11 mouse cellular contexts compared by ENCODE assay signal in the genomic region with DNA sequence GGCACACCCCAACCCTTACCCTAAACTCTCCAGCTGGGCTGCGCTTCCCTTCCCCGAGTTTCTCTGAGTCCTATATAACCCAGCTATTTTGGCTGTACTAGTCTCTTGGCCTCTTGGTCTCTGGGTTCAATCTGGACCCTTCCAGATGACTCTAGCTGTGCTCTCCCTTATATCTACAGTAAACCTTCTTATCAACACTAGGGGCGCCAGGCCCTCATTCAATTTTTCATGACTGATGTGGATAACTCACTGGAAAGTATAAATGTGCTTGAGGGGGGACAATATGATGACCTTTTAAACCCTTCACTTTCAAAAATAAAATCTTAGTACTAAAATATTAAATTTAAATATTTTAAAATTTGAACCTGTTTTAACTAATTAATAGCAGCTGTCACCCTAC. TPM values are rescaled to one million over a fixed set of nuclear protein-coding genes. Genes with fewer than 3 reads are reported as not detected.
DNase-seq lines count a peak whose midpoint lies in the region; ATAC-seq and TF ChIP-seq lines count a peak whose summit lies in the region.
"Had no signal": no experiment of that assay in that cellular context is flagged by ENCODE, and none has a peak within 500 bp of the region (broad histone marks: within the 10 kb centered on the region; RNA-seq: fewer than 3 reads in every experiment).

No protein-coding gene starts in this region.

- 59% methylated on average over 3 of the region's 3 CpGs for WGBS in forebrain, postnatal 0 days
- 73% methylated on average over 3 of the region's 3 CpGs for WGBS in forebrain, embryonic 16.5 days
- WGBS in lung, embryonic 14.5 days = 45% methylated on average over 3 of the region's 3 CpGs
- WGBS in lung, adult 2 months = 56% methylated on average over 3 of the region's 3 CpGs
- 73% methylated on average over 3 of the region's 3 CpGs for WGBS in midbrain, postnatal 0 days
- WGBS in forebrain, embryonic 10.5 days = 76% methylated on average over 3 of the region's 3 CpGs

- no peaks in the 10 kb centered on the region for H3K27me3 ChIP-seq in forebrain, postnatal 0 days (ENCODE audit: insufficient read depth, low read length)
- H3K27me3 ChIP-seq in forebrain, embryonic 16.5 days (replicated peaks; ENCODE audit: control insufficient read depth, insufficient read depth, low read length) = no peaks in the 10 kb centered on the region
- no peaks in the 10 kb centered on the region for H3K27me3 ChIP-seq in lung, embryonic 14.5 days (ENCODE audit: insufficient read depth, low read length)
- H3K27me3 ChIP-seq in MEL (ENCODE audit: control insufficient read depth in 1 of 2, insufficient read depth in 2 of 2, low read length in 2 of 2) = no peaks in the 10 kb centered on the region
- no peaks in the 10 kb centered on the region for H3K27me3 ChIP-seq in midbrain, postnatal 0 days (ENCODE audit: insufficient read depth, low read length)
- H3K27me3 ChIP-seq in forebrain, embryonic 10.5 days (ENCODE audit: poor library complexity, severe bottlenecking) = no peaks in the 10 kb centered on the region
- H3K27me3 ChIP-seq: megakaryocyte, embryonic 14.5 days had no signal

- peak; percentile 44; the same call in 1 of the 2 replicates for ATAC-seq in forebrain, postnatal 0 days
- ATAC-seq in forebrain, embryonic 16.5 days = no peak
- no peak for ATAC-seq in lung, embryonic 14.5 days (ENCODE audit: insufficient read depth)
- ATAC-seq in midbrain, postnatal 0 days (ENCODE audit: low FRiP score) = no peak

- no peak overlapping the region for H3K4me2 ChIP-seq in forebrain, postnatal 0 days (ENCODE audit: low read depth)
- H3K4me2 ChIP-seq in forebrain, embryonic 16.5 days (ENCODE audit: low read length) = no peak overlapping the region
- H3K4me2 ChIP-seq in lung, embryonic 14.5 days = no peak overlapping the region
- H3K4me2 ChIP-seq in midbrain, postnatal 0 days (ENCODE audit: low read depth, low read length, poor library complexity, severe bottlenecking) = no peak overlapping the region

- no peak overlapping the region for H3K9ac ChIP-seq in forebrain, postnatal 0 days
- no peak overlapping the region for H3K9ac ChIP-seq in forebrain, embryonic 16.5 days (replicated peaks; ENCODE audit: low read depth, low read length)
- H3K9ac ChIP-seq in lung, embryonic 14.5 days = no peak overlapping the region
- no peak overlapping the region for H3K9ac ChIP-seq in MEL (ENCODE audit: control insufficient read depth, low read depth, low read length, poor library complexity, severe bottlenecking)
- H3K9ac ChIP-seq in midbrain, postnatal 0 days (replicated peaks; ENCODE audit: low read length, poor library complexity, severe bottlenecking) = no peak overlapping the region

- no peak overlapping the region for H3K4me3 ChIP-seq in forebrain, postnatal 0 days (ENCODE audit: low read depth, low read length)
- no peak overlapping the region for H3K4me3 ChIP-seq in forebrain, embryonic 16.5 days (replicated peaks; ENCODE audit: low read length)
- H3K4me3 ChIP-seq in lung, embryonic 14.5 days (ENCODE audit: low read depth, low read length) = no peak overlapping the region
- no peak overlapping the region for H3K4me3 ChIP-seq in lung, adult 2 months (replicated peaks; ENCODE audit: extremely low read depth, low read depth, low read length)
- no peak overlapping the region for H3K4me3 ChIP-seq in MEL (ENCODE audit: control insufficient read depth in 1 of 2, insufficient read depth in 1 of 2, low read depth in 2 of 2, low read length in 2 of 2)
- H3K4me3 ChIP-seq in midbrain, postnatal 0 days (ENCODE audit: low read depth, low read length) = no peak overlapping the region
- H3K4me3 ChIP-seq in forebrain, embryonic 10.5 days = no peak overlapping the region
- H3K4me3 ChIP-seq: megakaryocyte, embryonic 14.5 days had no signal

- no peak for DNase-seq in forebrain, postnatal 0 days
- peak; percentile 44 for DNase-seq in lung, embryonic 14.5 days
- DNase-seq in lung, adult 2 months = no peak
- peak; percentile 39 for DNase-seq in MEL (ENCODE audit: low read depth, low spot score)
- peak; percentile 30 for DNase-seq in midbrain, postnatal 0 days (ENCODE audit: low spot score)
- no peak for DNase-seq in frontal cortex, postnatal 25 days (ENCODE audit: low spot score in 2 of 2)
- no peak for DNase-seq in forebrain, embryonic 10.5 days (ENCODE audit: extremely low spot score, low spot score)
- DNase-seq: adrenal gland, adult 8-10 months; cerebellum, adult 9-11 months had no signal

- peak; percentile 50 for TF ChIP-seq RAD21 in MEL (IDR thresholded peaks at IDR 0.05; ENCODE audit: low read depth, low read length)

- TF ChIP-seq EP300 in MEL (IDR thresholded peaks at IDR 0.05; ENCODE audit: low read depth in 1 of 2, low read length in 2 of 2) = no peak

- H3K27ac ChIP-seq in forebrain, postnatal 0 days (ENCODE audit: low read depth, low read length) = no peak overlapping the region
- no peak overlapping the region for H3K27ac ChIP-seq in forebrain, embryonic 16.5 days (ENCODE audit: low read length)
- no peak overlapping the region for H3K27ac ChIP-seq in lung, embryonic 14.5 days (ENCODE audit: low read depth)
- H3K27ac ChIP-seq in MEL (ENCODE audit: control insufficient read depth, low read depth, low read length) = no peak overlapping the region
- H3K27ac ChIP-seq in midbrain, postnatal 0 days (ENCODE audit: low read depth, low read length) = no peak overlapping the region
- no peak overlapping the region for H3K27ac ChIP-seq in forebrain, embryonic 10.5 days

- H3K79me2 ChIP-seq in MEL (ENCODE audit: control insufficient read depth, insufficient read depth, low read length, poor library complexity) = peaks cover 17% of the 10 kb centered on the region; the same call in 1 of the 2 replicates

- TF ChIP-seq POLR2A in lung, adult 2 months (IDR thresholded peaks at IDR 0.05; ENCODE audit: borderline replicate concordance, extremely low read depth, low read depth, low read length) = no peak
- no peak for TF ChIP-seq POLR2A in MEL (IDR thresholded peaks at IDR 0.05; ENCODE audit: control insufficient read depth in 1 of 2, insufficient read depth in 1 of 2, low read depth in 1 of 2, low read length in 2 of 2, poor library complexity in 1 of 2)

- TF ChIP-seq CTCF in forebrain, postnatal 0 days (IDR thresholded peaks at IDR 0.05; ENCODE audit: low read depth) = peak; percentile 54
- TF ChIP-seq CTCF in lung, embryonic 14.5 days (IDR thresholded peaks at IDR 0.05; ENCODE audit: low read depth) = peak; percentile 48
- TF ChIP-seq CTCF in lung, adult 2 months (IDR thresholded peaks at IDR 0.05; ENCODE audit: insufficient read depth, low read length) = no peak
- peak in 2 of 3 experiments; percentile 24 to 57; a peak in 3 of 6 replicates for TF ChIP-seq CTCF in MEL (IDR thresholded peaks at IDR 0.05 in 2 of 3, conservative IDR thresholded peaks at IDR 0.05 in 1 of 3; ENCODE audit: control insufficient read depth in 1 of 3, insufficient read depth in 1 of 3, low read depth in 2 of 3, low read length in 3 of 3, poor library complexity in 1 of 3, severe bottlenecking in 1 of 3)
- TF ChIP-seq CTCF in midbrain, postnatal 0 days (IDR thresholded peaks at IDR 0.05) = peak; percentile 66

- no peaks in the 10 kb centered on the region for H3K36me3 ChIP-seq in forebrain, postnatal 0 days (ENCODE audit: insufficient read depth)
- no peaks in the 10 kb centered on the region for H3K36me3 ChIP-seq in forebrain, embryonic 16.5 days (ENCODE audit: control insufficient read depth, insufficient read depth)
- peaks cover 4% of the 10 kb centered on the region; the same call in 1 of the 2 replicates for H3K36me3 ChIP-seq in lung, embryonic 14.5 days (ENCODE audit: insufficient read depth)
- H3K36me3 ChIP-seq in MEL (ENCODE audit: control insufficient read depth in 1 of 2, insufficient read depth in 2 of 2, low read length in 2 of 2) = peaks cover 0 to 10% of the 10 kb centered on the region in 2 experiments; a peak in 3 of 4 replicates
- no peaks in the 10 kb centered on the region for H3K36me3 ChIP-seq in midbrain, postnatal 0 days (ENCODE audit: insufficient read depth, low read length)
- peaks cover 8% of the 10 kb centered on the region for H3K36me3 ChIP-seq in forebrain, embryonic 10.5 days (replicated peaks)

- H3K4me1 ChIP-seq in forebrain, postnatal 0 days (ENCODE audit: insufficient read depth) = peaks cover 7% of the 10 kb centered on the region
- H3K4me1 ChIP-seq in forebrain, embryonic 16.5 days (replicated peaks; ENCODE audit: control insufficient read depth, insufficient read depth, low read length) = peaks cover 37% of the 10 kb centered on the region
- peaks cover 7% of the 10 kb centered on the region; the same call in 1 of the 2 replicates for H3K4me1 ChIP-seq in lung, embryonic 14.5 days (ENCODE audit: insufficient read depth)
- peaks cover 16% of the 10 kb centered on the region for H3K4me1 ChIP-seq in lung, adult 2 months (ENCODE audit: control insufficient read depth, insufficient read depth, low read length)
- H3K4me1 ChIP-seq in MEL (ENCODE audit: control insufficient read depth in 1 of 2, insufficient read depth in 2 of 2, low read length in 2 of 2) = peaks cover 5 to 10% of the 10 kb centered on the region in 2 experiments; a peak in 2 of 4 replicates
- peaks cover 20% of the 10 kb centered on the region for H3K4me1 ChIP-seq in midbrain, postnatal 0 days (ENCODE audit: insufficient read depth, low read length)
- peaks cover 75% of the 10 kb centered on the region for H3K4me1 ChIP-seq in forebrain, embryonic 10.5 days

- no peaks in the 10 kb centered on the region for H3K9me3 ChIP-seq in forebrain, postnatal 0 days (ENCODE audit: low read length)
- no peaks in the 10 kb centered on the region for H3K9me3 ChIP-seq in forebrain, embryonic 16.5 days (ENCODE audit: control insufficient read depth, low read length)
- no peaks in the 10 kb centered on the region for H3K9me3 ChIP-seq in lung, embryonic 14.5 days (ENCODE audit: low read depth, low read length)
- no peaks in the 10 kb centered on the region for H3K9me3 ChIP-seq in MEL (replicated peaks; ENCODE audit: insufficient read depth, low read length)
- H3K9me3 ChIP-seq in midbrain, postnatal 0 days (ENCODE audit: low read length) = no peaks in the 10 kb centered on the region
- no peaks in the 10 kb centered on the region for H3K9me3 ChIP-seq in forebrain, embryonic 10.5 days
- H3K9me3 ChIP-seq: megakaryocyte, embryonic 14.5 days had no signal

RNA-seq across cellular contexts. Expression of gene Phf2, which starts 18.1 kb away (rescaled TPM):
- total RNA-seq in forebrain, postnatal 0 days (2014; rRNA removed) = 21.5 and 30.3 TPM in 2 replicates
- polyA plus RNA-seq in forebrain, postnatal 0 days (2015; fragmentation: Nextera tagmentation; extraction: Ambion mirVana) = 3.7 and 4.7 TPM in 2 replicates
- 10.2 and 11.5 TPM in 2 replicates for polyA plus RNA-seq in forebrain, embryonic 16.5 days (2015; fragmentation: Nextera tagmentation; extraction: Ambion mirVana)
- polyA plus RNA-seq in lung, embryonic 14.5 days (2014; fragmentation: Nextera tagmentation; extraction: Ambion mirVana) = 11.1 and 12.2 TPM in 2 replicates
- polyA plus RNA-seq in lung, adult 2 months (2012; rRNA removed) = 24.0 and 25.9 TPM in 2 replicates
- 9.9 and 10.2 TPM in 2 replicates for total RNA-seq in MEL (2012; rRNA removed)
- 10 to 100 TPM; 29.6 to 52.7 TPM for polyA plus RNA-seq in MEL (2012; ENCODE audit: insufficient read depth in 1 of 2, insufficient read length in 2 of 2, low read depth in 1 of 2, low replicate concordance in 2 of 2, missing spikeins in 1 of 2)
- 26.0 and 26.4 TPM in 2 replicates for total RNA-seq in midbrain, postnatal 0 days (2014; rRNA removed)
- 4.5 and 5.1 TPM in 2 replicates for polyA plus RNA-seq in midbrain, postnatal 0 days (2015; fragmentation: Nextera tagmentation; extraction: Ambion mirVana)
- polyA plus RNA-seq in forebrain, embryonic 10.5 days (2016; fragmentation: Nextera tagmentation; extraction: Ambion mirVana) = 7.7 TPM in 2 replicates

Comparison
In these comparisons a context has a peak if more than half of its experiments do, and no peak if none do; other contexts are left out.
1. DNase-seq: peak in lung, embryonic 14.5 days (single experiment), MEL (single experiment) and midbrain, postnatal 0 days (single experiment); none in forebrain, postnatal 0 days (single experiment), lung, adult 2 months (single experiment), frontal cortex, postnatal 25 days (0 of 2) and forebrain, embryonic 10.5 days (single experiment).